Mouse (Mus musculus): ENCODE measurements around the gene Arv1. TPM values are rescaled to one million over a fixed set of nuclear protein-coding genes. Genes with fewer than 3 reads are reported as not detected.

Arv1 gene
- total RNA-seq, 2 experiments from 2014 or later: 4.4 to 5.0 TPM

GRCm38 (mm10) chr8:124720938-124721861, 739 bp upstream of the Arv1 start:
- peak; percentile 3 for DNase-seq (ENCODE audit: low spot score)
- intact Hi-C loops (cut with DNase I): no loop called here

GRCm38 (mm10) chr8:124724301-124724700, 2.4 kb downstream of the Arv1 start:
- DNase-seq (ENCODE audit: low spot score): no peak
- intact Hi-C loops (cut with DNase I): no loop called here

GRCm38 (mm10) chr8:124732828-124733227, 10.9 kb downstream of the Arv1 start:
- intact Hi-C loops (cut with DNase I): no loop called here
- no peak for DNase-seq (ENCODE audit: low spot score)

GRCm38 (mm10) chr8:124735371-124735911, 13.5 kb downstream of the Arv1 start:
- intact Hi-C loops (cut with DNase I): loop anchor here (5.0 kb wide), 1 partner anchor 92 kb away; no protein-coding TSS in a partner anchor
- DNase-seq (ENCODE audit: low spot score): no peak

- DNase-seq (ENCODE audit: low spot score): no peak
These were observed 17.3 kb downstream of the Arv1 start for GRCm38 (mm10) chr8:124739268-124739667.

GRCm38 (mm10) chr8:124746661-124747060, 24.7 kb downstream of the Arv1 start:
- intact Hi-C loops (cut with DNase I): no loop called here
- DNase-seq (ENCODE audit: low spot score): no peak

More at GRCm38 (mm10) chr8:124739268-124739667, 17.3 kb downstream of the Arv1 start:
- intact Hi-C loops (cut with DNase I): loop anchor here (5.0 kb wide), 1 partner anchor 88 kb away; no protein-coding TSS in a partner anchor

GRCm38 (mm10) chr8:124751191-124751590, 29.3 kb downstream of the Arv1 start:
- DNase-seq (ENCODE audit: low spot score): peak; percentile 4
- intact Hi-C loops (cut with DNase I): no loop called here

- DNase-seq (ENCODE audit: low spot score): peak; percentile 10
- intact Hi-C loops (cut with DNase I): no loop called here
These were observed 29.8 kb downstream of the Arv1 start, which contains the start of gene Fam89a for GRCm38 (mm10) chr8:124751709-124752173. TSS of gene Fam89a (minus strand) at chr8:124751832.

GRCm38 (mm10) chr8:124752325-124752862, 30.5 kb downstream of the Arv1 start:
- intact Hi-C loops (cut with DNase I): no loop called here
- DNase-seq (ENCODE audit: low spot score): no peak

- DNase-seq (ENCODE audit: low spot score): no peak
- intact Hi-C loops (cut with DNase I): no loop called here
These were observed 32.3 kb downstream of the Arv1 start for GRCm38 (mm10) chr8:124754101-124754791.

- DNase-seq (ENCODE audit: low spot score): no peak
- intact Hi-C loops (cut with DNase I): no loop called here
These were observed 32.9 kb downstream of the Arv1 start for GRCm38 (mm10) chr8:124754792-124755190.

- intact Hi-C loops (cut with DNase I): no loop called here
- DNase-seq (ENCODE audit: low spot score): no peak
These were observed 33.5 kb downstream of the Arv1 start for GRCm38 (mm10) chr8:124755481-124755880.

- DNase-seq (ENCODE audit: low spot score): no peak
- intact Hi-C loops (cut with DNase I): no loop called here
These were observed 34.2 kb downstream of the Arv1 start for GRCm38 (mm10) chr8:124756153-124756552.

GRCm38 (mm10) chr8:124756601-124757000, 34.7 kb downstream of the Arv1 start:
- intact Hi-C loops (cut with DNase I): no loop called here
- no peak for DNase-seq (ENCODE audit: low spot score)

- no peak for DNase-seq (ENCODE audit: low spot score)
- intact Hi-C loops (cut with DNase I): no loop called here
These were observed 36.6 kb downstream of the Arv1 start for GRCm38 (mm10) chr8:124758544-124758943.

- DNase-seq (ENCODE audit: low spot score): no peak
- intact Hi-C loops (cut with DNase I): no loop called here
These were observed 41.1 kb downstream of the Arv1 start for GRCm38 (mm10) chr8:124763061-124763460.

GRCm38 (mm10) chr8:124772389-124772788, 50.5 kb downstream of the Arv1 start:
- intact Hi-C loops (cut with DNase I): no loop called here
- no peak for DNase-seq (ENCODE audit: low spot score)

GRCm38 (mm10) chr8:124775695-124776094, 53.8 kb downstream of the Arv1 start:
- DNase-seq (ENCODE audit: low spot score): no peak
- intact Hi-C loops (cut with DNase I): loop anchor here (5.0 kb wide), 1 partner anchor 33 kb away; no protein-coding TSS in a partner anchor

- intact Hi-C loops (cut with DNase I): no loop called here
- peak; percentile 14 for DNase-seq (ENCODE audit: low spot score)
These were observed 58.3 kb downstream of the Arv1 start for GRCm38 (mm10) chr8:124780236-124780635.

- intact Hi-C loops (cut with DNase I): no loop called here
- no peak for DNase-seq (ENCODE audit: low spot score)
These were observed 60.5 kb downstream of the Arv1 start for GRCm38 (mm10) chr8:124782431-124782830.

Measured in heart, postnatal 25 days (tissue).